Mouse (Mus musculus) heart, embryonic 11.5 days (tissue): ENCODE results near the gene Gdf11. TPM values are rescaled to one million over a fixed set of nuclear protein-coding genes. Genes with fewer than 3 reads are reported as not detected.

Experiments used
- ATAC-seq: fragments of 200-750 bp; cut with Nextera tagmentation; replicated peaks from 2 replicates; pipeline ENCODE4 v1.8.0; 2017; ENCODE audit warnings: moderate library complexity; ENCODE audit not compliant: insufficient number of reproducible peaks, low FRiP score, low TSS enrichment
- H3K27ac ChIP-seq: fragments of 300-500 bp; sonication (generic); 2 replicates; pipeline ENCODE4 v1.5.1; 2014; ENCODE audit warnings: mild to moderate bottlenecking, low read depth, low read length
- H3K27me3 ChIP-seq: fragments of 300-500 bp; sonication (generic); 2 replicates; pipeline ENCODE4 v1.6.1; 2014; ENCODE audit warnings: mild to moderate bottlenecking, low read length, mixed read lengths; ENCODE audit not compliant: control insufficient read depth, insufficient read depth
- H3K36me3 ChIP-seq: fragments of 300-500 bp; sonication (generic); 2 replicates; pipeline ENCODE4 v1.6.1; 2014; ENCODE audit warnings: mild to moderate bottlenecking, low read length, moderate library complexity, mixed read lengths; ENCODE audit not compliant: control insufficient read depth, insufficient read depth
- H3K4me1 ChIP-seq: fragments of 300-500 bp; sonication (generic); 2 replicates; pipeline ENCODE4 v1.6.1; 2014; ENCODE audit warnings: low read length; ENCODE audit not compliant: control insufficient read depth, insufficient read depth
- H3K4me2 ChIP-seq: fragments of 300-500 bp; sonication (generic); 2 replicates; pipeline ENCODE4 v1.6.1; 2014; ENCODE audit warnings: mild to moderate bottlenecking, moderate library complexity
- H3K4me3 ChIP-seq: fragments of 300-500 bp; sonication (generic); 2 replicates; pipeline ENCODE4 v1.5.1; 2014; ENCODE audit warnings: low read depth, low read length
- H3K9ac ChIP-seq: fragments of 300-500 bp; sonication (generic); 2 replicates; pipeline ENCODE4 v1.6.1; 2014; ENCODE audit warnings: mild to moderate bottlenecking, low read depth, low read length, moderate library complexity
- H3K9me3 ChIP-seq: fragments of 300-500 bp; sonication (generic); replicated peaks from 2 replicates; pipeline ENCODE4 v1.6.1; 2016; ENCODE audit warnings: low read length; ENCODE audit not compliant: control insufficient read depth
- WGBS: fragments of 180-500 bp; shearing (Covaris S2); extraction: QIAGEN DNeasy Blood & Tissue Kit; methylation state at CpG from one replicate; pipeline ENCODE4 v1.1.7; 2014; ENCODE audit not compliant: insufficient replicate concordance; 5-methylcytosine and 5-hydroxymethylcytosine counted together
- polyA plus RNA-seq: library from polyadenylated mRNA; unstranded; fragments of >200 nt; fragmentation: Nextera tagmentation; extraction: Ambion mirVana; gene quantifications from 2 replicates; pipeline ENCODE4 v1.2.1, GENCODE M21; 2014

The Gdf11 gene
- polyA plus RNA-seq, 1 experiment from 2014 or later, result 4.1 TPM

DNA sequence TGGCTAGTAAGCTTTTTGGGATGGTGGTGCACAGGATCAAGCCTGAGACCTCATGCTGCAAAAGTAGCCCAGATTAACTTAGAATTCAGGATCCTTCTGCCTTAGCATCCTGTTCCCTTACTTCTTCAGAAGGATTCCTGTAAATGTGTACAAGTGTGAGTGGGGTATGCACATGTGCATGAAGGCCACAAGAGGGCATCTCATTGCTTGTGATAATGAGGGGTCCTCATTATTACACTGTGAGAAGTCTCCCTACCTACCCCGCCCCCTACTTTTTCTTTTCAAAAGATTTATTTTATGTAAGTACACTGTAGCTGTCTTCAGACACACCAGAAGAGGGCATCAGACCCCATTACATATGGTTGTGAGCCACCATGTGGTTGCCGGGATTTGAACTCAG lies 24.0 kb upstream of the Gdf11 start:
- Histone ChIP-seq H3K36me3 (peaks cover 12% of the 10 kb centered on the region), H3K4me3 (no peak overlapping the region), H3K4me2 (no peak overlapping the region), H3K4me1 (peaks cover 3% of the 10 kb centered on the region), H3K9me3 (no peaks in the 10 kb centered on the region), H3K27me3 (no peaks in the 10 kb centered on the region), H3K9ac (no peak overlapping the region), H3K27ac (no peak overlapping the region)
- ATAC-seq, result no peak
- WGBS, result 86% methylated on average over 2 of the region's 2 CpGs

- Histone ChIP-seq H3K4me2 (no peak overlapping the region), H3K36me3 (peaks cover 12% of the 10 kb centered on the region), H3K9me3 (no peaks in the 10 kb centered on the region), H3K27ac (no peak overlapping the region), H3K27me3 (no peaks in the 10 kb centered on the region), H3K4me3 (no peak overlapping the region), H3K9ac (no peak overlapping the region), H3K4me1 (peaks cover 9% of the 10 kb centered on the region)
- WGBS, result 88% methylated on average over 12 of the region's 12 CpGs
- ATAC-seq, result no peak
These were observed 22.2 kb upstream of the Gdf11 start for GRCm38 (mm10) chr10:128913696-128914095.

DNA sequence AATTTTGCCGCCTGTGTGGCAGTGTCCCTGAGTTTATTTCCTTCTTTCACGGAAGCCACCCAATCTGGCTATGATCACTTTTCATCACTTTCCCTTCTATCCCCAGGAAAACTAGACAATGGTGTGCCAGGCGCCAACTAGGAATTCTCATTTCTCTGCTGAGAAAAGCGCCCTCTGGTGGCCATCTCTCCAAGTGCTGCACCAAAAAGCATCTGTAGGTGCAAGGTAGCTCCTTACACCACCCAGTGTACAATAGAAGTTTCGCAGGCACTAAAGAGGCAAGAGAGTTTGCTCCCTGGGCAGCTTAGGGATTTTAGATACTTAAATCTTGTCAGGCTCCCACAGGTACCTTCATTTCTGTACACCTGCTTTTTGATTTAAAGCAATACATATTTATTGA lies 21.7 kb upstream of the Gdf11 start:
- Histone ChIP-seq H3K9ac (no peak overlapping the region), H3K27me3 (no peaks in the 10 kb centered on the region), H3K4me1 (peaks cover 9% of the 10 kb centered on the region), H3K9me3 (no peaks in the 10 kb centered on the region), H3K4me3 (no peak overlapping the region), H3K4me2 (no peak overlapping the region), H3K36me3 (peaks cover 12% of the 10 kb centered on the region), H3K27ac (no peak overlapping the region)
- 5% methylated on average over 5 of the region's 5 CpGs for WGBS
- no peak for ATAC-seq

DNA sequence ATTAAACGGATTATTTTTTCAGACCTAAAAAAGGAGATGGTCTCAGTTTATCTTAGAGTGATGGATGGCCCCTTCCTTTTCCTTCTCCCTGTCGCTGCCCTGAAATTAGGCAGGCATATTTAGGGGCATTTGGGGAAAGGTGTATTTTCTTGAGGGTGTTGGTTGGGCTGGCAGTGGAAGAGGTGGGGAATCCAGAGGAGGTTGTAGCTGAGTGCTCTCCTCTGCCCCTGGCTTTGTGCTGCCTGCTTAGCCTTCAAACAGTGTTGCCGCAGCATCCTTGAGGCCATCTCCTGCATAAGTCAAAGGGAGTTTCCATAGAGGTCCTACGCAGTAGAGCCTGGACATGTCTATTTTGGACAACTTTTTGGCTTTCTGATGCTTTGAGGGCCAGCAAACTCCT lies 21.3 kb upstream of the Gdf11 start:
- no peak overlapping the region for H3K27ac ChIP-seq

GRCm38 (mm10) chr10:128912268-128912667 lies 20.8 kb upstream of the Gdf11 start:
- no peak overlapping the region for H3K4me2 ChIP-seq
- H3K36me3 ChIP-seq, result peaks cover 9% of the 10 kb centered on the region
- H3K4me3 ChIP-seq, result no peak overlapping the region
- peaks cover 9% of the 10 kb centered on the region for H3K4me1 ChIP-seq
- no peaks in the 10 kb centered on the region for H3K9me3 ChIP-seq
- 78% methylated on average over 4 of the region's 4 CpGs for WGBS
- H3K27me3 ChIP-seq, result no peaks in the 10 kb centered on the region
- H3K27ac ChIP-seq, result no peak overlapping the region
- no peak for ATAC-seq
- no peak overlapping the region for H3K9ac ChIP-seq

More for the DNA sequence above, 21.3 kb upstream of the Gdf11 start:
- no peak for ATAC-seq
- Histone ChIP-seq H3K9ac (no peak overlapping the region), H3K4me1 (peaks cover 9% of the 10 kb centered on the region), H3K36me3 (peaks cover 12% of the 10 kb centered on the region), H3K4me2 (no peak overlapping the region), H3K4me3 (no peak overlapping the region), H3K9me3 (no peaks in the 10 kb centered on the region), H3K27me3 (no peaks in the 10 kb centered on the region)
- WGBS, result 69% methylated on average over 4 of the region's 4 CpGs

DNA sequence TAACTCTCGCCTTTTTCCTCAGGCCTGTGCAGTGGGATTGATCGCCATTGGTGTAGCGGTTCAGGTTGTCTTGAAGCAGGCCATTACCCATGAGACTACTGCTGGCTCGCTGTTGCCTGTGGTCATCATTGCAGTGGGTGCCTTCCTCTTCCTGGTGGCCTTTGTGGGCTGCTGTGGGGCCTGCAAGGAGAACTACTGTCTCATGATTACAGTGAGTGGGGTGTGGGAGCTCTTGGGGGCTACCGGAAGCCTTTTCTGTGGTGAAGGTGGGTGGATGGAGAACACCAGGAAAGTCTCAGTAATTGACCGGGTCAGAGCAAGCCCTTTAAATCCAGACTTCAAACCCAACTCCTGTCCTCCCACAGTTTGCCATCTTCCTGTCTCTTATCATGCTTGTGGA lies 19.9 kb upstream of the Gdf11 start:
- Histone ChIP-seq H3K4me1 (peaks cover 9% of the 10 kb centered on the region), H3K9me3 (no peaks in the 10 kb centered on the region), H3K27ac (no peak overlapping the region), H3K9ac (no peak overlapping the region), H3K36me3 (peaks cover 9% of the 10 kb centered on the region), H3K4me2 (peak overlapping the region; percentile 67; the same call in 1 of the 2 replicates), H3K4me3 (peak overlapping the region; percentile 90; the same call in 1 of the 2 replicates), H3K27me3 (no peaks in the 10 kb centered on the region)
- no peak for ATAC-seq
- 81% methylated on average over 6 of the region's 6 CpGs for WGBS

- Histone ChIP-seq H3K36me3 (peaks cover 9% of the 10 kb centered on the region), H3K27ac (peak overlapping the region; percentile 76), H3K9me3 (no peaks in the 10 kb centered on the region), H3K9ac (peak overlapping the region; percentile 97), H3K4me3 (peak overlapping the region; percentile 90), H3K27me3 (no peaks in the 10 kb centered on the region), H3K4me2 (peak overlapping the region; percentile 67), H3K4me1 (peaks cover 9% of the 10 kb centered on the region)
- peak; percentile 43 for ATAC-seq
- 2% methylated on average over 53 of the region's 66 CpGs for WGBS
These were observed 18.7 kb upstream of the Gdf11 start for GRCm38 (mm10) chr10:128910066-128910841.

- no peaks in the 10 kb centered on the region for H3K27me3 ChIP-seq
- H3K4me3 ChIP-seq, result peak overlapping the region; percentile 90
- peaks cover 9% of the 10 kb centered on the region for H3K36me3 ChIP-seq
- peak overlapping the region; percentile 67 for H3K4me2 ChIP-seq
- ATAC-seq, result peak; percentile 76
- peaks cover 9% of the 10 kb centered on the region for H3K4me1 ChIP-seq
- no peaks in the 10 kb centered on the region for H3K9me3 ChIP-seq
- under 1% methylated on average over 35 of the region's 41 CpGs for WGBS
- H3K9ac ChIP-seq, result peak overlapping the region; percentile 97
- H3K27ac ChIP-seq, result peak overlapping the region; percentile 76
These were observed 18.1 kb upstream of the Gdf11 start for GRCm38 (mm10) chr10:128909567-128910028.
